Mouse (Mus musculus) CD4-positive, CD25-positive, alpha-beta regulatory T cell, adult 9 weeks (primary cell): ENCODE results near the gene Wscd1. TPM values are rescaled to one million over a fixed set of nuclear protein-coding genes. Genes with fewer than 3 reads are reported as not detected.

Experiments used
- polyA plus RNA-seq: library from polyadenylated mRNA; unstranded; fragments of 100-300 nt; shearing (Covaris generic); gene quantifications from one replicate; pipeline ENCODE4 v1.2.1, GENCODE M21; 2017

Wscd1 gene
- not detected for polyA plus RNA-seq

DNA sequence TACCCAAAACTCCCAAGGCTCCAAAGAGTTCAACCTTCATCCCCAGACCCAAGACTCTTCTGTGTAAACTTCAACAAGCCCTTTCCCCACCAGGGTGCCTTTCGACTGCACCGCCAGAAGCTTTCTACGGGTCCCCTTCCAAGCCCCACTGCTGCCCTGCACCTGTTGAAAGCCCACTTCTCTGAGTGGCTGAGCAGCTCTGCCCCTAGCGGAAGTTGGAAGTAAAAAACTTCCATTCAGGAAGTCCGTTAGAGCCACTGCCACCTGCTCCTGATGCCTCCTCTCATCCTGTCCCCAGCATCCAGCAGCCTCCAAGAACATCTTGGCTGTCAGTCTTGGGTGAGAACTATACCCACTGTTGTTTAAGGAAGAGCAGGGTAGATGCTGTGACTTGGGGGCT is at the start of gene Wscd1:
Wscd1 (plus strand) TSS at position 250 of the 400 bp plus-strand sequence.

